Mouse (Mus musculus) C2C12 (cell line): ENCODE results near the gene Olfr281.

Source experiments
- CEBPB ChIP-seq: IDR thresholded peaks from one replicate; pipeline ENCODE4 v1.6.1; 2011; ENCODE audit warnings: low read depth, mild to moderate bottlenecking, control low read depth, moderate library complexity
- CTCF ChIP-seq: IDR thresholded peaks from one replicate; pipeline ENCODE4 v1.5.1; 2011; ENCODE audit not compliant: control insufficient read depth, insufficient read depth, insufficient read length
- FOSL1 ChIP-seq: IDR thresholded peaks from one replicate; pipeline ENCODE4 v1.8.0; 2011; ENCODE audit warnings: mild to moderate bottlenecking, low read length; ENCODE audit not compliant: poor library complexity, insufficient read depth, severe bottlenecking
- MAX ChIP-seq: IDR thresholded peaks from one replicate; pipeline ENCODE4 v1.6.1; 2011; ENCODE audit warnings: mild to moderate bottlenecking, control low read depth
- MYOD1 ChIP-seq: IDR thresholded peaks from one replicate; pipeline ENCODE4 v1.6.1; 2011; ENCODE audit warnings: low read depth; ENCODE audit not compliant: control insufficient read depth, insufficient read length

GRCm38 (mm10) chr15:98479568-98480102, 27.2 kb downstream of the Olfr281 start:
- no peak for TF ChIP-seq CTCF
- TF ChIP-seq MAX = no peak
- no peak for TF ChIP-seq MYOD1
- no peak for TF ChIP-seq FOSL1
- TF ChIP-seq CEBPB = no peak
